Mouse (Mus musculus) kidney, adult 2 months (tissue): ENCODE data around the gene Stard3. TPM values are rescaled to one million over a fixed set of nuclear protein-coding genes. Genes with fewer than 3 reads are reported as not detected.

Experiments
- DNase-seq: peaks from one replicate; pipeline ENCODE4 v3.0.0; 2021
- H3K27ac ChIP-seq: fragments of 200-500 bp; 2 replicates; pipeline ENCODE4 v1.5.1; 2012; ENCODE audit warnings: low read depth, low read length, control low read depth, inconsistent platforms; ENCODE audit not compliant: insufficient read depth
- H3K27me3 ChIP-seq: fragments of 200-500 bp; replicated peaks from 2 replicates; pipeline ENCODE4 v1.6.1; 2012; ENCODE audit warnings: mild to moderate bottlenecking, moderate library complexity, low read length, inconsistent platforms; ENCODE audit not compliant: control insufficient read depth, insufficient read depth
- H3K36me3 ChIP-seq: fragments of 200-500 bp; 2 replicates; pipeline ENCODE4 v1.6.1; 2012; ENCODE audit warnings: mild to moderate bottlenecking, moderate library complexity, low read length, inconsistent platforms; ENCODE audit not compliant: control insufficient read depth, insufficient read depth
- H3K4me1 ChIP-seq: fragments of 200-500 bp; 2 replicates; pipeline ENCODE4 v1.6.1; 2011; ENCODE audit warnings: low read length; ENCODE audit not compliant: control insufficient read depth, insufficient read depth
- H3K4me3 ChIP-seq: fragments of 200-500 bp; 2 replicates; pipeline ENCODE4 v1.5.1; 2011; ENCODE audit warnings: mild to moderate bottlenecking, low read depth, low read length, control low read depth; ENCODE audit not compliant: insufficient read depth
- CTCF ChIP-seq: fragments of 200-500 bp; conservative IDR thresholded peaks from 2 replicates; pipeline ENCODE4 v1.5.1; 2011; ENCODE audit warnings: low read depth, mild to moderate bottlenecking, control low read depth, low read length, moderate library complexity, mixed read lengths; ENCODE audit not compliant: insufficient read depth, insufficient read length
- POLR2A ChIP-seq: fragments of 200-500 bp; IDR thresholded peaks from one replicate; pipeline ENCODE4 v1.6.1; 2011; ENCODE audit warnings: low read depth, low read length, control low read depth
- WGBS: fragments of 180-500 bp; shearing (Covaris S2); methylation state at CpG from one replicate; pipeline ENCODE4 v1.1.7; 2018; 5-methylcytosine and 5-hydroxymethylcytosine counted together
- polyA plus RNA-seq: library from polyadenylated mRNA; depleted of rRNA; stranded (reverse); fragments of >200 nt; gene quantifications from 2 replicates; pipeline ENCODE4 v1.2.3, GENCODE M21; 2012

Gene Stard3
- polyA plus RNA-seq, 1 experiment = 59.1 TPM

DNA sequence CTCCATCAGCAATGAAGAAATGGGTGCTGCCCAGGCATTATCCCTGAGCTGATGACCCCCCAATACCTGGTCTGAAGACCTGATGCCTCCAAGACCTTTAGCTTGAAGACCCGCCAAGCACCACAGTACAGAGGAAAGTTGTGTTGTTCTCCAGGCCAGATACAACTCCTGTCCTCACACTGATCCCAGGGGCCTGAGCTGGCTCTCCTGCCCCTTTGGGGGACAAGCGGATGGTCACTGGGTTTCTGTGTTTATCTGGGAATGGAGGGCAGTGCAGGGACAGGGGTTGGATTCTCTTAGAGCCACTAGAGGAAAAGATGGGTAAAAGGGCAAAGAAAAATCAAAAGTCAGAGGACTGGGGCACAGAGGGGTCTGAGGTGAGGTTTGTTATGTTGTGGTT, 38.2 kb upstream of the Stard3 start:
- Histone ChIP-seq H3K27ac (no peak overlapping the region), H3K4me1 (no peaks in the 10 kb centered on the region), H3K36me3 (no peaks in the 10 kb centered on the region), H3K27me3 (peaks cover 9% of the 10 kb centered on the region), H3K4me3 (no peak overlapping the region)
- WGBS = 6% methylated on average over 2 of the region's 2 CpGs
- DNase-seq = no peak
- no peak for TF ChIP-seq CTCF
- no peak for TF ChIP-seq POLR2A

DNA sequence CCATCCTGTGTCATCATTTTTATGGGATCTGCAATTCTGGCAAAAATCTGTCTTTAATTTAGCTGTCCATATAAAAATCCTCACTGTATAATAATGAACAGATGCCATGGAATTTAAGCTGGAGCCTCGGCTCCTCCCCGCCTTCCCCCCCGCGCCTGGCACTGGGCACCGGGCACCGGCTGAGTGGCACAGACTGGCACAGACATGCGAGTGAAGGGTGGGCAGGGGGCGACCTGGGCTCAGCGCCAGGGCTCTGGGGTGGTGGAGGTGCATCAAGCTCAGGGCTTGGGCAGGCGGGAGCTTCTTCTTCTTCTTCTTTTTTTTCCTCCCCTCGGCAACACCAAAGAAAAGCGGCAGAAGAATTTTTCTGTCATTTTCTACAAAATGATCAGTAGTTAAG, 37.8 kb upstream of the Stard3 start:
- no peak for DNase-seq
- Histone ChIP-seq H3K4me1 (no peaks in the 10 kb centered on the region), H3K27ac (no peak overlapping the region), H3K36me3 (no peaks in the 10 kb centered on the region), H3K27me3 (peaks cover 9% of the 10 kb centered on the region), H3K4me3 (no peak overlapping the region)
- TF ChIP-seq CTCF (no peak), POLR2A (no peak)
- 8% methylated on average over 12 of the region's 12 CpGs for WGBS

DNA sequence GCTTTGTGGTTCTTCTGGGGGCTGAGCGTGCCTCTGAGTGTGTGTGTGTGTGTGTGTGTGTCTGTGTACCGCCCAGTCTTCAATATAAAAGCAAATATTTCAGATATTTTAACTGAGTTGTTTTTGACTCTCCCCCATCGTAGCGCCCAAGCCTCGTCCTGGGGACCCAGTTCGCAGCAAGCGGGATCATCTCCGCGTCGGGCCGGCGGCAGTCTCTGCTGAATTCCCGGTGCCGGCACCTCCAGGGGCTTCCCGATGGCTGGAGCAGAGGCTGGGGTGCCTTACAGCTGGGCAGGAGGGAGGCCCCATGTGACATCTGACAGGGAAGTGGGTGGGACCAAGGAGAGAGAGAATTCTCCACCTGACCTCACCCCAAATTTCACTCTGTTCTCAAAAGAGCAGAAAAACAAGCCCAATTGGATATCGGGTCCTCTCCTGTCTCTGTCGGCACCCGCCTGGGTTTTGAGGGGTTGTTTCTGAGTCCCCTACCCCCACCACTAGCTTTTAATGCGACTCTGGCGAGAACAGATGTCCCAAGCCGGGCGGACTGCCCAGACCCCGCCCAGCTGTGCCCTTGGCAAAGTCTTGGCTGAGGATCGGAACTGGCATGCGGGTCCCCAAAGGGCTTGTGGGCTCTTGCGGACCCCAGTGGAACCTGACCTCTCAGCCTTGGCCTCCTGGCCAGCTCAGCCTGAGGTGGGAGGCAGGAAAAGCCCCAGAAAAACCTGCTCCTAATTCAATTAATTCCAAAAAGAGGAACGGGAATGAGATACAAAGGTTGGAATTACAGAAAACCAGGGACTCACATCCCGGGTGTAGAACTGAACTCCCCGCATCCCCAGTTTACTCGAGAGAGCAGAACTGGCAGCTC, 37.1 kb upstream of the Stard3 start:
- no peaks in the 10 kb centered on the region for H3K4me1 ChIP-seq
- peaks cover 9% of the 10 kb centered on the region for H3K27me3 ChIP-seq
- TF ChIP-seq POLR2A (no peak), CTCF (no peak)
- 2% methylated on average over 30 of the region's 30 CpGs for WGBS
- H3K4me3 ChIP-seq = no peak overlapping the region
- DNase-seq = no peak
- H3K36me3 ChIP-seq = no peaks in the 10 kb centered on the region
- H3K27ac ChIP-seq = no peak overlapping the region

DNA sequence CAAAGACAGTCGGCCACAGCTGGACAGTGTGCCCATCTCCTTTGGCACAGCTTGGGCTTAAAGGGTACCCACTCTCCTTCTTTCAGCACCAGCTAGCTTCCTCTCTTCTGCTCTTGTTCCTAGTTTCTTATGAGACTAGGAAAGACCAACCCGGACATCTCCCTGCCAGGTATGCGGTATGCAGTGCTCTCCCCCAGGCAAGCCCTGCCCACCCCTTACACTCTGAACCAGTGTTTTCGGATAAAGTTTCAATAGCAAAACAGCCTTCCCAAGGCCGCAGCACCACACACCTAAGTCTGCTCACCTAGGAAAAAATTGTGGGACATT, 36.5 kb upstream of the Stard3 start:
- no peak for TF ChIP-seq POLR2A
- no peak for TF ChIP-seq CTCF
- no peak overlapping the region for H3K4me3 ChIP-seq
- H3K36me3 ChIP-seq = no peaks in the 10 kb centered on the region
- H3K27ac ChIP-seq = no peak overlapping the region
- WGBS = 5% methylated on average over 5 of the region's 5 CpGs
- DNase-seq = no peak
- H3K4me1 ChIP-seq = no peaks in the 10 kb centered on the region
- H3K27me3 ChIP-seq = peaks cover 9% of the 10 kb centered on the region

DNA sequence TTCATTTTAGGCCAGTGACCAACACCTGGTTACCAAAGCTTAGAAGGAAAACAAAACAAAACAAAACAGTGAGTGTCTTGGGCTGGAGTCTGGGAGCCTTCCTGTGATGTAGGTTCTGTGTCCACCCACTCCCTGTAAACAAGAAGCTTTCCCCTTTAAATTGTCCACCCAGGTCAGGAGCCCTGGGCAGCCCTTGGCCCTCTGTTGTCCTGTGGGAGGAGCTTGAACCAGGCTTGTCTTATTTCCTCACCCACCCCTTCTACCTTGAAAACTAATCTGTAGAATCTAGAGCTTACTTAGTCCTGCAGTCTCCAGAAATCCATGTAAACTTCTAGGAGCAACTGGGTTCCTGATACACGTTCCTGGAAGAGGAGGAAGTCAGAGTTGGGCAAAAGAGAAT, 36.0 kb upstream of the Stard3 start:
- H3K4me1 ChIP-seq = no peaks in the 10 kb centered on the region
- H3K27me3 ChIP-seq = peaks cover 10% of the 10 kb centered on the region
- 3% methylated on average over 1 of the region's 1 CpGs for WGBS
- no peak overlapping the region for H3K27ac ChIP-seq
- no peak for DNase-seq
- H3K4me3 ChIP-seq = no peak overlapping the region
- H3K36me3 ChIP-seq = no peaks in the 10 kb centered on the region
- TF ChIP-seq POLR2A (no peak), CTCF (no peak)

DNA sequence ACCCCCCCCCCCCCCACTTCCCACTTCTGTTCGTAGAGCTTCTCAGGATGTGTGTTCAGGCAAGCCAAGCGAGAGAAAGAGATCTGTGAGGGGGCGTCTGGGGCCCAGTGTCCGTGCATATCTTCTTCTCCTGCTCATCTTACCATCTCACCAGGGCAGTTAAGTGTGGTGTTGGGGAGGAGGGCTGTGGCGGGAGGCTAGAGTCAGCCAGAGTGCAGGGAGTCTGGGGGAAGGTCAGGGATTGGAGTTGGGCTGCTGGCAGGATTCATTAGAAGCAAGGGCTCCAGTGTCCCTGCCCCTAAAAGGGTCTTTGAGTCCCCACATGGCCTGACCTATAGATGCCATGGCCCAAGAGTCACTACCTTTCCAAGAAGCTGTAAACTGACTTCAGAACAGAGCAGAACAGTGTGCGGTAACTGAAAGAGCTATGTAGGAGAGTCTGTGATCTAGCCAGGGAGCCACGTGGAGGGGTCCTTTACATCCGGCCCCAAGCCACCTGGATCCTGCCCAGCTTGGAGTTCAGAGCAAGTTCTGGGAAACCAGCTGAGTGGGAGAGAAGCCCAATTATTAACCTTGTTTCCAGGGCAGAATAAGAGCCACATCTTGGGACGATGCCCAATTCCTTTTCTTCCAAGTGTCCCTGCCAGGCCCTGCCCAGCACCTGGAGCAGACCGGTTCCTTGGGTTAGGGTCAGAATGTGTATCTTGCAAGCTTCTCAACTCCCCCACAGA, 34.9 kb upstream of the Stard3 start:
- H3K36me3 ChIP-seq = no peaks in the 10 kb centered on the region
- 4% methylated on average over 10 of the region's 10 CpGs for WGBS
- no peak overlapping the region for H3K4me3 ChIP-seq
- DNase-seq = no peak
- no peaks in the 10 kb centered on the region; the same call in 1 of the 2 replicates for H3K4me1 ChIP-seq
- TF ChIP-seq CTCF (no peak), POLR2A (no peak)
- no peak overlapping the region for H3K27ac ChIP-seq
- peaks cover 14% of the 10 kb centered on the region for H3K27me3 ChIP-seq

DNA sequence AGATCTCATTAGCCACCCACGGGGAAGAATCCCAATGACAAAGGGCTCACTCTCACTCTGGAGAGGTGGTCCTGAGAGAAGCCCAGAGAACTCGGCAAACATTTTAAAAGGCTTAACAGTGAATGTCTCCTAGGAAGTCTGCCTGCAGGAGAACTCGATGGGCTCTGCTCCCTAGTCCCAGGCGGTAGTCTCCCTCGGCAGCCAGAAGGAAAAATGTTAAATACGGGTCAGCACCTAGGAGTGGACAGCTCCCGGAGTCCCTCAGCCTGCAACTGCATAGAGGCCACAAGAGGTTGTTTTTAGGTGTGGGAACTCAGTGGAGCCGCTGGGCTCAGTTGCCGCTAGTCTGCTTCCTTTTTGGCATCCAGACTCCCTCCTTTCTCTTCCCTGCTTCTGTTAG, 34.2 kb upstream of the Stard3 start:
- WGBS = 2% methylated on average over 9 of the region's 9 CpGs
- DNase-seq = peak; percentile 38
- no peaks in the 10 kb centered on the region for H3K36me3 ChIP-seq
- peaks cover 19% of the 10 kb centered on the region for H3K27me3 ChIP-seq
- H3K4me1 ChIP-seq = no peaks in the 10 kb centered on the region; the same call in 1 of the 2 replicates
- no peak for TF ChIP-seq CTCF
- TF ChIP-seq POLR2A = no peak
- no peak overlapping the region for H3K4me3 ChIP-seq
- no peak overlapping the region for H3K27ac ChIP-seq
